Mouse (Mus musculus) neural tube, embryonic 15.5 days (tissue): ENCODE measurements around the gene Fbln1. TPM values are rescaled to one million over a fixed set of nuclear protein-coding genes. Genes with fewer than 3 reads are reported as not detected.
"Not testable (repeated sequence)": the region's sequence is repeated elsewhere in the genome, so short reads cannot be mapped to it uniquely, and the experiment has no call there.

Source experiments
- ATAC-seq: fragments of 200-750 bp; cut with Nextera tagmentation; 2 replicates; pipeline ENCODE4 v1.8.0; 2017; ENCODE audit warnings: mild to moderate bottlenecking, moderate TSS enrichment, moderate library complexity; ENCODE audit not compliant: low FRiP score
- H3K27ac ChIP-seq: fragments of 300-500 bp; sonication (generic); replicated peaks from 2 replicates; pipeline ENCODE4 v1.5.1; 2015; ENCODE audit warnings: mild to moderate bottlenecking, inconsistent platforms
- H3K27me3 ChIP-seq: fragments of 300-500 bp; sonication (generic); replicated peaks from 2 replicates; pipeline ENCODE4 v1.6.1; 2015; ENCODE audit warnings: inconsistent platforms
- H3K36me3 ChIP-seq: fragments of 300-500 bp; sonication (generic); 2 replicates; pipeline ENCODE4 v1.6.1; 2015; ENCODE audit warnings: inconsistent platforms
- H3K4me1 ChIP-seq: fragments of 300-500 bp; sonication (generic); 2 replicates; pipeline ENCODE4 v1.6.1; 2015; ENCODE audit warnings: inconsistent platforms
- H3K4me2 ChIP-seq: fragments of 300-500 bp; sonication (generic); 2 replicates; pipeline ENCODE4 v1.6.1; 2015; ENCODE audit warnings: inconsistent platforms, mild to moderate bottlenecking, moderate library complexity
- H3K4me3 ChIP-seq: fragments of 300-500 bp; sonication (generic); replicated peaks from 2 replicates; pipeline ENCODE4 v1.5.1; 2015; ENCODE audit warnings: mild to moderate bottlenecking, inconsistent platforms
- H3K9ac ChIP-seq: fragments of 300-500 bp; sonication (generic); replicated peaks from 2 replicates; pipeline ENCODE4 v1.6.1; 2015; ENCODE audit warnings: mild to moderate bottlenecking, inconsistent platforms
- H3K9me3 ChIP-seq: fragments of 300-500 bp; sonication (generic); replicated peaks from 2 replicates; pipeline ENCODE4 v1.6.1; 2016; ENCODE audit warnings: inconsistent platforms
- WGBS: fragments of 180-500 bp; shearing (Covaris S2); methylation state at CpG from one replicate; pipeline ENCODE4 v1.1.7; 2015; ENCODE audit warnings: mixed read lengths; 5-methylcytosine and 5-hydroxymethylcytosine counted together
- polyA plus RNA-seq: library from polyadenylated mRNA; unstranded; fragments of >200 nt; fragmentation: Nextera tagmentation; extraction: Ambion mirVana; gene quantifications from 2 replicates; pipeline ENCODE4 v1.2.1, GENCODE M21; 2015

The Fbln1 gene
- polyA plus RNA-seq, 1 experiment from 2014 or later = 54.2 TPM

- no peak overlapping the region for H3K27ac ChIP-seq
- H3K9me3 ChIP-seq = no peaks in the 10 kb centered on the region
- H3K4me1 ChIP-seq = peaks cover 6% of the 10 kb centered on the region
- no peak overlapping the region for H3K4me3 ChIP-seq
- no peak overlapping the region for H3K4me2 ChIP-seq
- H3K27me3 ChIP-seq = no peaks in the 10 kb centered on the region
- H3K36me3 ChIP-seq = no peaks in the 10 kb centered on the region
- no peak overlapping the region for H3K9ac ChIP-seq
- 66% methylated on average over 4 of the region's 4 CpGs for WGBS
- no peak for ATAC-seq
Observed at GRCm38 (mm10) chr15:85303241-85303640, 97.5 kb downstream of the Fbln1 start.

- ATAC-seq = no peak
- Histone ChIP-seq H3K9ac (no peak overlapping the region), H3K36me3 (no peaks in the 10 kb centered on the region), H3K27ac (no peak overlapping the region), H3K27me3 (no peaks in the 10 kb centered on the region), H3K4me1 (no peaks in the 10 kb centered on the region), H3K9me3 (no peaks in the 10 kb centered on the region), H3K4me3 (no peak overlapping the region), H3K4me2 (no peak overlapping the region)
- WGBS = 88% methylated on average over 4 of the region's 4 CpGs
Observed at GRCm38 (mm10) chr15:85303976-85304375, 98.2 kb downstream of the Fbln1 start.

- Histone ChIP-seq H3K4me3 (no peak overlapping the region), H3K36me3 (no peaks in the 10 kb centered on the region), H3K9me3 (no peaks in the 10 kb centered on the region), H3K27me3 (no peaks in the 10 kb centered on the region), H3K27ac (no peak overlapping the region), H3K9ac (no peak overlapping the region), H3K4me1 (0 out of 2 replicates have a peak, but pooled peaks cover 6% of the 10 kb centered on the region), H3K4me2 (no peak overlapping the region)
- ATAC-seq = no peak
- WGBS = 90% methylated on average over 2 of the region's 2 CpGs
Observed at GRCm38 (mm10) chr15:85307061-85307660, 101.4 kb downstream of the Fbln1 start.

- H3K4me2 ChIP-seq = no peak overlapping the region
- no peak overlapping the region for H3K9ac ChIP-seq
- H3K27ac ChIP-seq = no peak overlapping the region
- H3K4me3 ChIP-seq = no peak overlapping the region
- H3K27me3 ChIP-seq = no peaks in the 10 kb centered on the region
- 0 out of 2 replicates have a peak, but pooled peaks cover 12% of the 10 kb centered on the region for H3K4me1 ChIP-seq
- H3K36me3 ChIP-seq = no peaks in the 10 kb centered on the region
- H3K9me3 ChIP-seq = no peaks in the 10 kb centered on the region
- 56% methylated on average over 10 of the region's 10 CpGs for WGBS
- no peak for ATAC-seq
Observed at GRCm38 (mm10) chr15:85311058-85311657, 105.4 kb downstream of the Fbln1 start.

GRCm38 (mm10) chr15:85315378-85316025, 109.8 kb downstream of the Fbln1 start:
- 38% methylated on average over 11 of the region's 13 CpGs for WGBS
- Histone ChIP-seq H3K9me3 (no peaks in the 10 kb centered on the region), H3K4me1 (0 out of 2 replicates have a peak, but pooled peaks cover 12% of the 10 kb centered on the region), H3K9ac (no peak overlapping the region), H3K4me3 (no peak overlapping the region), H3K27ac (no peak overlapping the region), H3K4me2 (no peak overlapping the region), H3K27me3 (no peaks in the 10 kb centered on the region), H3K36me3 (no peaks in the 10 kb centered on the region)
- ATAC-seq = 0 out of 2 replicates have a peak, but pooled peaks have one; percentile 63

GRCm38 (mm10) chr15:85316342-85317140, 110.8 kb downstream of the Fbln1 start:
- Histone ChIP-seq H3K36me3 (no peaks in the 10 kb centered on the region), H3K9ac (no peak overlapping the region), H3K4me2 (no peak overlapping the region), H3K4me3 (no peak overlapping the region), H3K27ac (no peak overlapping the region), H3K27me3 (no peaks in the 10 kb centered on the region), H3K4me1 (0 out of 2 replicates have a peak, but pooled peaks cover 8% of the 10 kb centered on the region), H3K9me3 (no peaks in the 10 kb centered on the region)
- no peak for ATAC-seq
- WGBS = 41% methylated on average over 14 of the region's 14 CpGs

- H3K27me3 ChIP-seq = no peaks in the 10 kb centered on the region
- ATAC-seq = no peak
- 0 out of 2 replicates have a peak, but pooled peaks cover 6% of the 10 kb centered on the region for H3K4me1 ChIP-seq
- H3K9ac ChIP-seq = no peak overlapping the region
- H3K4me2 ChIP-seq = no peak overlapping the region
- H3K36me3 ChIP-seq = no peaks in the 10 kb centered on the region
- H3K27ac ChIP-seq = no peak overlapping the region
- H3K4me3 ChIP-seq = no peak overlapping the region
- no peaks in the 10 kb centered on the region for H3K9me3 ChIP-seq
- WGBS = 87% methylated on average over 11 of the region's 11 CpGs
Observed at GRCm38 (mm10) chr15:85319924-85320668, 114.3 kb downstream of the Fbln1 start.

GRCm38 (mm10) chr15:85323214-85323613, 117.5 kb downstream of the Fbln1 start:
- no peak overlapping the region for H3K4me3 ChIP-seq
- no peak overlapping the region for H3K9ac ChIP-seq
- no peaks in the 10 kb centered on the region for H3K9me3 ChIP-seq
- 0 out of 2 replicates have a peak, but pooled peaks cover 4% of the 10 kb centered on the region for H3K4me1 ChIP-seq
- H3K27me3 ChIP-seq = no peaks in the 10 kb centered on the region
- no peak for ATAC-seq
- WGBS = 89% methylated on average over 4 of the region's 4 CpGs
- no peak overlapping the region for H3K27ac ChIP-seq
- H3K4me2 ChIP-seq = no peak overlapping the region
- H3K36me3 ChIP-seq = no peaks in the 10 kb centered on the region

- Histone ChIP-seq H3K27me3 (no peaks in the 10 kb centered on the region), H3K27ac (no peak overlapping the region), H3K9me3 (no peaks in the 10 kb centered on the region), H3K36me3 (no peaks in the 10 kb centered on the region), H3K4me2 (no peak overlapping the region), H3K9ac (no peak overlapping the region), H3K4me3 (no peak overlapping the region), H3K4me1 (0 out of 2 replicates have a peak, but pooled peaks cover 4% of the 10 kb centered on the region)
- 90% methylated on average over 1 of the region's 1 CpGs for WGBS
- ATAC-seq = no peak
Observed at GRCm38 (mm10) chr15:85324426-85324825, 118.7 kb downstream of the Fbln1 start.

- Histone ChIP-seq H3K27ac (no peak overlapping the region), H3K36me3 (no peaks in the 10 kb centered on the region), H3K4me2 (no peak overlapping the region; the same call in 1 of the 2 replicates), H3K4me3 (no peak overlapping the region), H3K4me1 (0 out of 2 replicates have a peak, but pooled peaks cover 4% of the 10 kb centered on the region), H3K9ac (no peak overlapping the region), H3K27me3 (no peaks in the 10 kb centered on the region), H3K9me3 (no peaks in the 10 kb centered on the region)
- no peak for ATAC-seq
- 53% methylated on average over 11 of the region's 11 CpGs for WGBS
Observed at GRCm38 (mm10) chr15:85327808-85328207, 122.1 kb downstream of the Fbln1 start.

GRCm38 (mm10) chr15:85328455-85328854, 122.7 kb downstream of the Fbln1 start:
- not testable (repeated sequence) for H3K9me3 ChIP-seq, H3K9ac ChIP-seq, H3K4me3 ChIP-seq, H3K27me3 ChIP-seq, H3K4me1 ChIP-seq, H3K4me2 ChIP-seq, ATAC-seq, H3K36me3 ChIP-seq, H3K27ac ChIP-seq
- 85% methylated on average over 2 of the region's 2 CpGs for WGBS
